Mouse (Mus musculus) urinary bladder, adult 18-20 months (tissue): ENCODE results near the gene Ap2s1.
"Not testable (repeated sequence)": the region's sequence is repeated elsewhere in the genome, so short reads cannot be mapped to it uniquely, and the experiment has no call there.

Experiments used
- DNase-seq, 2 experiments: peaks; one replicate each; pipeline ENCODE4 v3.0.0; 2022; ENCODE audit warnings: low spot score in 2 of 2, mixed read lengths in 2 of 2

Ap2s1 gene

DNA sequence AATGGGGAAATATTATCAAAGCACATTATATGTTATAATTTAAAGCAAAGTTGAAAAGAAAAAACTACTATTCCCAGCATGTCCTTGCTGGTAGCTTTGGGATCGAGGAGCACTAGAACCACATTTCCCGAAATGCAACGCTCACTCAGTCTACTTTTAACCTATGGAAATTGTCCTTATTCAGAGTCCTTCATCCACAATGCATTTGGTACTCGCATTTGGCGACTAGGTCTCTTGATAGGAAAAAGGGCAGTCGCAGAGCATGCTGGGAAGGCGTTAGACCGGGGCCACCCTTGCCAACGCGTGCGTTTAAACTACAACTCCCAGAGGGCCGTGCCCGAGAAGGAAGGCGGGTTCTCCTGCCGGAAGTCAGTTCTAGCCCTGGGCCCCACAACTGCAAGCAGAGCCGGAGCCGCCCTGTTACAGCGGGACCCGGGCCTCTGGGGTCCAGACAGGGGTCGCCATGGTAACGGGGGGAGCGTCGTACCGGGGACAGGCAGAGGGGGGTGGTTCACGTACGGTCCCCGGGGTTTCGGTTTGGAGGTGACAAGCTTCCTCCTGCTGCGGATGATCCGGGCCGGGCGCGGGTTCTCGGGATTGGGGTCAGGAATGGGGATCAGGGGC, at the start of gene Ap2s1:
Ap2s1 (plus strand) TSS at position 338 of the 624 bp plus-strand sequence.
- DNase-seq: peak; percentile 92 to 95

DNA sequence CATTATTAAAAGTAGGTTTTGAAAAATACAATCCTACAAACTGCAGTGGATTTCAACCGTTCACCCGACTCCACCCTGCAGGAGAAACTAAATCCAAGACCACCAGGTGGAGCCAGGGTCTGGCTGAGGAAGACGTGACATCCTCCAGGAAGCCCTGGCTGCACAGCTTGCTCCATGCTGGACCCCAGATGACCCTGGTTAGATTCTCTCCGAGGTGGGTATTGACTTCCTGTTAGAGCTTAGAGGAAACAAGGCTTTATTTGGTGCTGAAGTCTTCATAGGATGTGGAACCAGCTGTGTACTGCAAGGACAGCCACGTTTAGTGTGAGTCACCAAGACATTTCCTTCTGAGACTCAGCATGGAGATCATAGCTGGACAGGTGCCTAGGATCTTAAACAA, 49.0 kb upstream of the Ap2s1 start:
- DNase-seq: no peak

DNA sequence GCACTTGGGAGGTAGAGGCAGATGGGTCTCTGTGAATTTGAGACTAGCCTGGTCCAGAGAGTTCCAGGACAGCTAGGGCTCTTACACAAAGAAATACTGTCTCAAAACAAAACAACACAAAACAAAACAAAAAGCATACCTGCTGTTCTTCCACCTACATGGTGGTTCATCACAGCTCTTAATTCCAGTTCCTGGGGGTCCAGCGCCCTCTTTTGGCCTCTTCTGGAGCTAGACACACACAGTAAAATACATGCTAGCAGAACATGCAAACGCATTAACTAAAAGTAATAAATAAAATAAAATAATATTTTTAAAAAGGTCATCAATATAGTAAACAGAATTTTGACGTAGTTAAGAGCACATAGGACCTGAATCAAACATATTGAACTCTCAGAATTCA, 43.2 kb upstream of the Ap2s1 start:
- DNase-seq: no peak

DNA sequence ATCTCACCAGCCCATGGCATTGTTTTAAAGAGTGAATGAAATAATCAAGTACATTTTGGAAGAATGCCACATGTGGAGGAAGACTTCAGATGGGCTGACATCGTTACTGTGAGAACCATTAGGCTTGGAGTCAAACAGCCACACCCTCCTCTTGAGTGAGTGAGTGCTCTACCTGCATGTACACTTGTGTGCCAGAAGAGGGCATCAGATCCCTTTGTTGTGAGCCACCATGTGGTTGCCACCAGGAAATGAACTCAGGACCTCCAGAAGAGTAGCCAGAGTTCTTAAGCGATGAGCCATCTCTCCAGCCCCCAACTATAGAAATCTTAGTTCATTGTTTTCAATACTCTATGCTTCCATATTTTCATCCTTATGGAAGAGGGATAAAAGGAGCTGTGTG, 39.2 kb upstream of the Ap2s1 start:
- DNase-seq: no peak

DNA sequence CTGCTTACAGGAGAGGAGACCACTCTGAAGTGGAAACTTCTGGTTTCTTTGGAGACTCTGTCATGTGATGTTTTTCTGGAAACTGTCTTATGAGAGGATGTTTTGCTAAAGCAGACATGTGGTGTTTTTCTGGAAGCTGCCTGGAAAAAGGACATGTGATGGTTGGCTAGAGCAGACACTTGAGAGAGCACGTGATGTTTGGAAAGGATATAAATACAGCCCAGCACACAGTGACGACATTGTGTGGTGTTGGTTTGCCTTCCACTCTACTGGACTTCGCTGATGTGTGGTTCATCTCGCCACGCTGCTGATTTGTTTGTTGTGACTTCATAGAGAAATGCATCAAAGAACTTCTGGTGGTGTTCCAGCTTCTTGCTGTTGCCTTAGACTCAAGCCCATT, 37.6 kb upstream of the Ap2s1 start:
- DNase-seq: no peak

DNA sequence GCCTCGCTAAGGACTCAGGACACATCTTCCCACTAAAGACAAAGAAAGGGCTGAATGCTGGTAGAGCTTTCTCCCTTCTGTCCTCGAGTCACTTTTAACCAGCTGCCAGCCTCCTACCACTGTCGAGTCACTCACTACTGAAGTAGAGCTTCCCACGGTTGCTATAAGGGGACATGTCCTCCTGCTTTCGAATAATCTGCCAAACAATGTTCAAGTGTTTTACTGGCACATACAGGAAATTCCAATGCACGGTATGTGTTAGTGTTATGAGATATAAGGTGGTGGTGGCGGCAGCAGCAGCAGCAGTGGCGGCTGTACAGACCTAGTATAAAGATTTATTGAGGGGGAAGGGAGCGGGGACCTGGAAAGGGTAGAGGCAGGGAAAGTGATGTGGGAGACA, 31.8 kb upstream of the Ap2s1 start:
- DNase-seq: no peak

DNA sequence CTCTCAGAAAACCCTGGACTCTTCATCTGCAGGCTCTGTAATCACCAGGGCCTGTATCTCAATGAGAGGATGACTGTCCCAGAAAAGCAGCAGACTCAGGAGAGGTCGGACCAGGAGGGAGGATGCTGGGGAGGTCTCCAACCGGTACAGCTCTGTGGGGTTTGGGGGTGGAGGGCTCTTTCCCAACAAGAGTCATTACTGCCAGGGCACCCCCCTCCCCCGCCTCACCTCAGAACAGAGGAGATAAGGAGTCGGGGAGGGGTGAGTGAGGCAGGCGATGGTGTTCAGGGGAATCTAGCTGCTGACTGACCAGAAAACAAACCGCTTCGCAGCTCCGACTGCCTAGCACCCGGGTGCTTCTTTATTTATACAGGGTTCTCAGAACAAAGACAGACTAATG, 30.0 kb upstream of the Ap2s1 start:
- no peak for DNase-seq

DNA sequence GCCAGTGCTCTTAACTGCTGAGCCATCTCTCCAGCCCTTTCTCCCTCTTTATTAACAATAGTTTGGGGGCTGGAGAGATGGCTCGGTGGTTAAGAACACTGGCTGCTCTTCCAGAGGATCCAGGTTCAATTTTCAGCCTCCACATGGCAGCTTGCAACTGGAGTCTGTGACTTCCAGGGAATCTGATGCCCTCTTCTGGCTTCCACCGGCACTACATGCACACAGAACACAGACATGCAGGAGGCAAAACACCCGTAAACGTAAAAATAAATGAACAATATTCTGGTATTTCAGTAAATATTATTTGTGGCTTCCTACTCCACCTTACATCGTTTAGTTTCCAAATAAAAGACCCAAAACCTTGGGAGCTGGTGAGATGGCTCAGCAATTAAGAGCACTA, 27.6 kb upstream of the Ap2s1 start:
- no peak for DNase-seq

DNA sequence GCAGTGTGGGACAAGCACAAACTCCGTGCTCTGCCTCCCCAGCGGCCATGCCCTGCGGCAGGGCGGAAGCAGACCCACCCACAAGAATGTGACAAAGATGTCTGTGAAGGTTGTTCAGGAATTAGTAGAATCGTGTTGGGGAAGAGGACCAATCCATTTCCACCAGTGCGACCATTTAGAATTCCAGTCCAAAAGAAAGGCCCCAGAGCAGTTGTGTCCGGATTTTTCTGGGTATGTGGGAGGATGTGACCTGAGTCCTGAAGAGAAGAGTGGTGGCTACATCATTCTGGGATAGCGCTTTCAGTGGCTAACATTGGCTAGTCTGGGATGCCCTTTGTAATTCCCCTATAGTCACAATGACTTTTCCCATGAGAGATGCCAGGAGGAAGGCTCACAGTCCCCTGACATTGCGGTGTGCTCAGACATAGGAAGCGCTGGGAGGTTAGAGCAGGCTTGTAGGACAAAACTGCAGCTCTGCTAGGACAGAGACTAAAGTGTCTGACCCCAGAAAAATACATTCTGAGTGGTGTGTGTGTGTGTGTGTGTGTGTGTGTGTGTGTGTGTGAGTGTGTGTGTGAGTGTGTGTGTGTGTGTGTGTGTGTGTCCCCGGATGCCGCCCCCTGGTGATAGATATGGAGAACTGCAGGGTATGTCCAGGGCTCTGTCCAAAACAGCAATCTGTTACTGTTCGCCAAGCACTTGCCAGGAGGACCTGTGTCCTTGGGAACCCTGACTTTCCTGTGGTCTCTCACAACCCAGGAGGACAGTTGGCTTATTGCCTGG, 25.4 kb upstream of the Ap2s1 start:
- DNase-seq: no peak

DNA sequence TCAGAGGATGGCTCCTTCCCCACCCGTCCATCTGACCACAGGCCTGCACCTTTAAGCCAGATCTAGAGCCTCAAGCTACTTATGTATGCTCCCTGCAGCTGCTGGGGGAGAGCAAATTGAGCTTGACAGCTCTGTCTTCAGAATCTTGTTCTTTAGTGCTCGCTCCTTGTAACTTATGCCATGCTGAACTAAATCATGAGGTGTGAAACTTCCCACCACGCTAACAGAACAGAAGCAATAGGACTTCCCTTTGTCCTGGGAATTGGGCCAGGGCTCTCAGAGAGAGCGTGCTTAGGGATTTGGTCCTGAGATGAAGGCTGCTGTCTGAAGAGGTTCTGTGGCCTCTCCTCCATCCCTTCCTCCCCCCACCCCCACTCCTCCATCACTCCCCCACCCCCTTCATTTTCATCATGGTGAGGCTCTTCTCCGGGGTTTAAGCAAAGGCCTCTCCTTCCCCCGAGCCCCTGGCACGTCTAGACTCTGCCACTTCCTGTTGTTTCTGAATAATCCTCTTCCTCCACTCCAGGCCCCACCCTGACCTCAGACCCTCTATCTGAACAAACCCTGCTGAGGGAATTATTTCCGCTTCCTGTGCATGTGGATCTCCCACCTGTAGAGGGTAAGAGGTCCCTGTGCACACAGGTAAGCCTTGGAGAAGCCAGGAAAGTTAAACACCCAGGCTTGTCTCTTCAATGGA, 21.6 kb upstream of the Ap2s1 start:
- not testable (repeated sequence) for DNase-seq

DNA sequence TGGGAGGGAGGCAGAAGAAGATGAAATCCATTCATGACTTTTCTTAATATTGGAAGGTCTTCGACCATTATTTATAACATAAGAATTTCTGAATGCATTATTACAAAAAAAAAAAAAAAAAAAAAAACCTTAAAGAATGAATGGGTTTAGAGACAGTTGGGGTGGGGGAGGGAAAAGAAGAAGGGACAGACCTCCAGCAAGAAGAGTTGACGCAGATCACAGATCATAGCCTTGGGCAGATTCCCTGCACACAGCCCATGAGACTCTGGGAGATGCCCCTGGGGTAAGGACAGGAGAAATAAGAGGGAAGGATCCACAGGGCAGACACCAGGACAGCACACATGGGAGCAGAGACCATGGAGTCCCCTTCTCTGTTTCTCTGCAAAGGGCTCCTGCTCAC, 16.6 kb upstream of the Ap2s1 start, which contains the start of gene Ceacam9:
Ceacam9 (plus strand) TSS at position 301 of the 400 bp plus-strand sequence.
- no peak for DNase-seq

DNA sequence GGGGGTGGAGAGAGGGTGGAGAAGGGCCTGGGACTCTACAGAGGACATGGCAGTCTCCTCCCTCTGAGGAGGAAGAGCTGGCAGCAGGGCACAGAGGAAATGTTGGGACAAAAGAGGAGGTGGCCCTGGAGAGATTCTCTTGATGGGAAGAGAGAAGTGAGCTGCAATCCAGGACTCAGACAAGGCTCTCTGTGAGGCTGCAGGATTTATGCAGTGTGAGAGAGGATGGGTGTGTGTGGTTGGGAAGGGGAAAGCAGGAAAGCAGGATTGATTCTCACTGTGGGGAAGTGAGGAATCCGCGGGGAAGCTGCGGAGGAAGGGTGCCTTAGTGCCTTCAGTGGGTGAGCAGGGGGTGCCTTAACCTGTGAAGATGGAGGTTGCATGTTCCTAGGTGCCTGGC, 15.7 kb upstream of the Ap2s1 start:
- DNase-seq: not testable (repeated sequence)

DNA sequence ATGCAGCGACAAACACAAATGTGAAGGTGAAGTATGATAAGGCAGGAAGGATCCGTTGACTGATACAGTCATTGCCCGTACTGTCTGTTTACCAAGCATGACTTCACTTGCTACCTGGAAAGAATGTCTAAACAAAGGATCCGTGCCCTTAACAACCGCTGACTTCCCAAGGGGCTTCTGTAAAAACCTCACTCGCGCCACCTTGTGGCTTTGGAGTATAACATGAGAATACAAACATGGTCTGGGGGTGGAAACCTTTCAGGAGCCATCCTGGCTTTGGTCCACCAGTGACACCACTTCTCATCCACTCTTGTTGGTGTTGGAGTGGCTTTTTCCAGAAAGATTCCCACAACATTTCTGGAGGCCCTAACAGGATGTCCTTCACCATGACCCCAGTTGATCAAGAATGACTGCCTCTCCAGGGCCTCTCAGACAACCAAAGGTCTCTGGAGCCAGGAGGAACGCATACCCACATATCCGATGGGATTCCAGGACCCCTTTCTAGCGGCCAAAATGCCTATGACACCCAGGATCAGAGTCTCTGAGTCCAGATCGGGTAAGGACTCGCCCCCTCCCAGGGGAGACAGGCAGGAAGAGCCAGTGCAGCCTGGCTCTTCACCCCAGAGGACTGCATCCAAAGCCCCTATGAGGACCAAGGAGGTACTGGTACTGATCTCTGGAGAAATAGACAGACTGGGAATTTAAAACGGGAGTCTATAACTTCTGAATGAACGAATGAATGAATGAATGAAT, 9.4 kb upstream of the Ap2s1 start:
- peak in 1 of 2 experiments; percentile 20 for DNase-seq

DNA sequence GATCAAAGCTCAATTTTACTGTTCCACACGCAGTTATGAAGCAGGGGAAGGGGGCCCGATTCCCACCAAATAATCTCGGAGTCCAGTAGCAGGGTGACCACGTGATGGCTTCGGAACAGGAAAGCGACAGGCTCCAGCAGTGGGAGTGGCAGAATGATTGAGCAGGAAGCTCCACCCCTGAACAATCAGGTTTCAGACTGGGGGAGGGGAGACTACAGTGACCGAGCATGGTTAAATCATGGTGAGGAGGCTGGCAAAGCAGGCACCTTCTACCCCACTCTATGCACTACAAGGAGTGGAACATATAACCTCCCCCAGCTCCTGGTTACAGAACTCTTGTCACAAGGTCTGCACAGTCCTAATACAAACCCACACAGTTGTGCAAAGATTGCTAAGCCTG, 8.6 kb upstream of the Ap2s1 start:
- not testable (repeated sequence) for DNase-seq

DNA sequence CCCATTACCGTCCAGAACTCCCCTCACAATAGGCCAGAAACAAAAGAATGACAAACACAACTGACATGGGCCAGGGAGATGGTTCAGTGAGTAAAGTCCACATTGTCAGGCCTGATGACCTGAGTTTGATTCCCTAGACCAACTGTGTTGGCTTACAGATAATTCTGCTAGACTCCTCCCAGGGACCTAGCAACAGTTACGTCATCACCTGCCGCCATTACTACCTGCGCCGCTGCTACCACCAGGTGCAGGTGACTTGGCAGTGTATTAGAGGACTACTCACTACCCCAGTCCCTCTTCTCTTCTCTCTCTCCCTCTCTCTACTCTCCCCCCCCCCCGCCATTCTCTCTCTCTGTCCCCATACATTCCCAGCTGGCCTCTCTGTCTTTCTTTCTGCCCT, 7.4 kb upstream of the Ap2s1 start:
- no peak for DNase-seq

DNA sequence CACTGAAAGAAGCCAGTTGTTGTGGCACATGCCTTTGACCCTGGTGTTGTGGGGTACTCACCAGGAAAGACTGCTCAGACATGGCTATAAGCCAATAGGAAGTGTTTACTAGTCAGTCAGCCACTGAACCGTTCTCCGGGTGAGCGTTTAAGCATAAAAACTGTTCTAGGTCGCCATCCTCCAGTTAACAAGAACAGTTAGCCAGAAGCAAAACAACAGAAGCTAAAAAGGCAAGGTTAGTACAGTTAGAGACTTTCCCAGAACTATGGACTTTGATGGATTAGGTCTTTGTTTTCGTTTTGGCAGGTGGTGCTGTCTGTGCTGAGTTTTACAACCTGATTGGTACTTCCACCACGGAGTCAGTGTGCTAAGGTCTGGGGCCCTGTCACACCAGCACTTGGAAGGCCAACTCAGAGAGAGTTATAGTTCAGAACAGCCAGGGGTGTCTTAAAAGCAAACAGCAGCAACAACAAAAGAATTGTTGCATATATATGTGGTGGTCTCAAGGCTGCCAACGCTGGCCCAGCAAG, 6.3 kb upstream of the Ap2s1 start:
- DNase-seq: no peak

DNA sequence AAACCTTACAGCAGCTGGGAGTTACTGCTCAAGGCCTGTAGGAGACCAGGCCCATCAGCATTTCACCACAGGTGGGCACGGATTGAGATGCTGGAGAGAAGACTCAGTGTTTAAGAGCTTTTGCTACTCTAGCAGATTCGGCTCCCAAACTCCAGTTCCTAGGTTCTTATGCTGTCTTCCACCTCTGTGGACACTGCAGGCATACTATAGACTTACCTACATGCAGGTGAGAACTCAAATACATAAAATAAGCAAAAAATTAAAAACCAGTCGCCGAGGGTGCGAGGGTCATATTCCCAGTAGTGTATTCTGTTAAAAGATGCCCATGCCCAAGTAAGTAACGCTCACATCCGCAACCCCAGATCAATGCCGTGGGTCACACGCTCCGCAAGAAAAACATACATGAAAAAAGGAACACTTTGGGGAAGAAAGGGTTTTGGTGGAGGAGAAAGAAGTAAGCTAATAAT, 571 bp upstream of the Ap2s1 start:
- DNase-seq: no peak

DNA sequence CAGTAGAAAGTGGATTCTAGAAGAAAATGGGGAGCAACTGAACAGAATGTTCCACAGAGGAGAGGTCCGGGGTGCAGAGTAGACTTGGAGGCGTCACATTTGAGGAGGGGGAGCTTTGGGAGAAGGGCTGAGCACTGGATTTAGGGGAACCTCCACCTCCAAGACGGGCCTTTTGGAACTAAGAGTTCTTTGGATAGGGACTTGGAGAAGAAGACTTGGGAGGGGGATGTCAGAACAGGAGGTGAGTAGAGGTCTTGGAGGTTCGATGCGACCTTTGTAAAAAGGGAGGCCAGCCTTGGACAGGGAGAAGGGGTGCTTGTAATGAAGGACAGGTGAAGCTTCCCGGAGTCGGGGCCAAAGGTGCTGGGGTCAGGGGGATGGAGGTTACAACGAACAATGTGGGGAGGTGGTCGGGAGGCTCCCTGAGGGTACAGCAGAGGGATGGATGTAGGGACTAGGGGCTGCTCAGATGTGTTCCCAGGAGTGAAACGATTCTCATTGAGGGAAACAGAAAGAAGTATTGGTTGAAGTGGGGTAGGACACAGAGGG, 920 bp downstream of the Ap2s1 start:
- no peak for DNase-seq

DNA sequence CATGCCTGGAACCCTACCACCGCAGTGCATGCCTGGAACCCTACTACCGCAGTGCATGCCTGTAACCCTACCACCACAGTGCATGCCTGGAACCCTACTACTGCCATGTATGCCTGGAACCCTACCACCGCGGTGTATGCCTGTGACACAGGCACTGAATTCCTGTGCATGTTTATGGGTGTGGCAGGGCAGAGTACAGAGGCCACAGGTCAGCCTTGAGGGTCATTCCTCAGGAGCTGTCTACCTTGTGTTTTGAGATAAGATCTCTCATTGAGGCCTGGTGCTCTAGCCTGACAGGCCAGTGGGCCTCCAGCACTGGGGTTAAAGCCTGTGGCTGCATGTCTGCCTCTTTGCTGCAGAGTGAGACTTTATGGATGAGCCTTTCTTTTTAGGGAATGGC, 7.2 kb downstream of the Ap2s1 start:
- DNase-seq: no peak

DNA sequence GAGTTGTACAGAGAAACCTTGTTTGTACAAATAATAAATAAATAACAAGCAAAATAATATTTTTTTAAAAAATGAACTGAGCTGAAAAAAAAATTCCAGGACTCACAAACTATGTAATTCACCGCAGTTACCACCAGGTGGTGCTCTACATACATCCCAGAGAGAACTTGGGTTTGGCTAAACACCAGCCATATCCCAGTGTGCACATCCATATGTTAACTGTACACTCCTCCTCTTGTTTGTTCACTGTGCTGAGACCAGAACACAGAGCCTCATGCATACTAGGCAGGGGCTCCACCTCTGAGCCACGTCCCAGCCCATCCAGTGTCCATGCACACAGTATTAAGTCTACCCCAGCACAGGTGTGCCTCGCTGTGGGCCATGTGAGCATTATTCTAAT, 7.9 kb downstream of the Ap2s1 start:
- DNase-seq: no peak

DNA sequence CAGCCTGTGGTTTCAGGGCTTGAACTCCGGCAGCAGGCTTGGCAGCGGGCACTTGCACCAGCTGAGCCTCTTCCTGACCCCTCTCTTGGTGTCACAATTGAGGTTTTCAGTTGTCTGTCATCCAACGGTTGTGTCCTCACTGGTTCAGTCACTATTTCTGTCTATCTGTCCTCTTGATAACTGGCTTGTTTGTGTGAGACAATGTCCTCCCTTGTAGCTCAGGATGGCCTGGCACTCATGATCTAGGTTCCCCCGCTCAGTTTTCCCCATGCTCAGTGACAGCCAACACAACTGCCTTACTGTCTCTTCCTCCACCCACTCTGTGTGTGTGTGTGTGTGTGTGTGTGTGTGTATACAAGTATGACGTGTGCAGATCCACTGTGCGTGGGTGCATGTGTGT, 9.4 kb downstream of the Ap2s1 start:
- no peak for DNase-seq
